Mouse (Mus musculus) forebrain, embryonic 16.5 days (tissue): ENCODE measurements at regions not wholly inside any gene's neighbourhood (a gene's known extent, or its start where the extent isn't known, plus 50 kb on each side); places are given as distances from the start of the nearest gene placed in this dataset.

Experiments used
- ATAC-seq: fragments of 200-750 bp; cut with Nextera tagmentation; 2 replicates; pipeline ENCODE4 v1.8.0; 2017; ENCODE audit warnings: mild to moderate bottlenecking, moderate library complexity
- H3K27ac ChIP-seq: fragments of 300-500 bp; sonication (generic); 2 replicates; pipeline ENCODE4 v1.5.1; 2014; ENCODE audit warnings: low read length, control low read depth
- H3K27me3 ChIP-seq: fragments of 300-500 bp; sonication (generic); replicated peaks from 2 replicates; pipeline ENCODE4 v1.6.1; 2014; ENCODE audit warnings: low read length; ENCODE audit not compliant: control insufficient read depth, insufficient read depth
- H3K36me3 ChIP-seq: fragments of 300-500 bp; sonication (generic); 2 replicates; pipeline ENCODE4 v1.6.1; 2014; ENCODE audit not compliant: control insufficient read depth, insufficient read depth
- H3K4me1 ChIP-seq: fragments of 300-500 bp; sonication (generic); replicated peaks from 2 replicates; pipeline ENCODE4 v1.6.1; 2014; ENCODE audit warnings: low read length; ENCODE audit not compliant: control insufficient read depth, insufficient read depth
- H3K4me2 ChIP-seq: fragments of 300-500 bp; sonication (generic); 2 replicates; pipeline ENCODE4 v1.6.1; 2014; ENCODE audit warnings: mild to moderate bottlenecking, low read length, control low read depth
- H3K4me3 ChIP-seq: fragments of 300-500 bp; sonication (generic); replicated peaks from 2 replicates; pipeline ENCODE4 v1.5.1; 2014; ENCODE audit warnings: mild to moderate bottlenecking, low read length, control low read depth
- H3K9ac ChIP-seq: fragments of 300-500 bp; sonication (generic); replicated peaks from 2 replicates; pipeline ENCODE4 v1.6.1; 2014; ENCODE audit warnings: low read depth, low read length, control low read depth
- H3K9me3 ChIP-seq: fragments of 300-500 bp; sonication (generic); 2 replicates; pipeline ENCODE4 v1.6.1; 2016; ENCODE audit warnings: low read length; ENCODE audit not compliant: control insufficient read depth
- WGBS: fragments of 180-500 bp; shearing (Covaris S2); extraction: QIAGEN DNeasy Blood & Tissue Kit; methylation state at CpG from one replicate; pipeline ENCODE4 v1.1.7; 2014; 5-methylcytosine and 5-hydroxymethylcytosine counted together

- H3K4me3 ChIP-seq: no peak overlapping the region
- ATAC-seq: no peak
- no peaks in the 10 kb centered on the region for H3K27me3 ChIP-seq
- peaks cover 24% of the 10 kb centered on the region for H3K4me1 ChIP-seq
- H3K9me3 ChIP-seq: no peaks in the 10 kb centered on the region
- H3K9ac ChIP-seq: no peak overlapping the region
- H3K36me3 ChIP-seq: no peaks in the 10 kb centered on the region
- H3K4me2 ChIP-seq: no peak overlapping the region
- no peak overlapping the region for H3K27ac ChIP-seq
- WGBS: 89% methylated on average over 12 of the region's 12 CpGs
These were observed 200.1 kb upstream of the Zdhhc25 start for GRCm38 (mm10) chr15:88399989-88400388.

GRCm38 (mm10) chr15:88400787-88401186 lies 199.3 kb upstream of the Zdhhc25 start:
- Histone ChIP-seq H3K9me3 (no peaks in the 10 kb centered on the region), H3K27ac (no peak overlapping the region), H3K9ac (no peak overlapping the region), H3K36me3 (no peaks in the 10 kb centered on the region), H3K4me1 (peaks cover 24% of the 10 kb centered on the region), H3K4me2 (no peak overlapping the region), H3K4me3 (no peak overlapping the region), H3K27me3 (no peaks in the 10 kb centered on the region)
- 44% methylated on average over 9 of the region's 9 CpGs for whole genome bisulfite sequencing
- ATAC-seq: no peak

GRCm38 (mm10) chr15:88408461-88409379 lies 191.4 kb upstream of the Zdhhc25 start:
- no peak overlapping the region for H3K4me3 ChIP-seq
- H3K9me3 ChIP-seq: 0 out of 2 replicates have a peak, but pooled peaks cover 3% of the 10 kb centered on the region
- H3K27ac ChIP-seq: peak overlapping the region; percentile 80
- 0 out of 2 replicates have a peak overlapping the region, but pooled peaks have one; percentile 29 for H3K9ac ChIP-seq
- peak overlapping the region; percentile 32 for H3K4me2 ChIP-seq
- 14% methylated on average over 20 of the region's 20 CpGs for WGBS
- H3K36me3 ChIP-seq: no peaks in the 10 kb centered on the region
- peak; percentile 89 for ATAC-seq
- no peaks in the 10 kb centered on the region for H3K27me3 ChIP-seq
- H3K4me1 ChIP-seq: peaks cover 15% of the 10 kb centered on the region

GRCm38 (mm10) chr15:88414206-88414605 lies 185.9 kb upstream of the Zdhhc25 start:
- WGBS: 76% methylated on average over 4 of the region's 4 CpGs
- H3K4me1 ChIP-seq: peaks cover 6% of the 10 kb centered on the region
- H3K36me3 ChIP-seq: no peaks in the 10 kb centered on the region
- ATAC-seq: no peak
- H3K4me3 ChIP-seq: no peak overlapping the region
- H3K9ac ChIP-seq: no peak overlapping the region
- H3K27me3 ChIP-seq: no peaks in the 10 kb centered on the region
- no peak overlapping the region for H3K27ac ChIP-seq
- 0 out of 2 replicates have a peak, but pooled peaks cover 3% of the 10 kb centered on the region for H3K9me3 ChIP-seq
- H3K4me2 ChIP-seq: no peak overlapping the region

GRCm38 (mm10) chr15:88418881-88419280 lies 181.2 kb upstream of the Zdhhc25 start:
- no peak for ATAC-seq
- H3K4me2 ChIP-seq: no peak overlapping the region
- H3K4me3 ChIP-seq: no peak overlapping the region
- no peaks in the 10 kb centered on the region for H3K36me3 ChIP-seq
- no peaks in the 10 kb centered on the region for H3K27me3 ChIP-seq
- 48% methylated on average over 8 of the region's 8 CpGs for WGBS
- no peak overlapping the region for H3K9ac ChIP-seq
- peaks cover 9% of the 10 kb centered on the region for H3K9me3 ChIP-seq
- H3K27ac ChIP-seq: no peak overlapping the region
- peaks cover 4% of the 10 kb centered on the region; the same call in 1 of the 2 replicates for H3K4me1 ChIP-seq

GRCm38 (mm10) chr15:88428441-88428840 lies 171.7 kb upstream of the Zdhhc25 start:
- H3K4me1 ChIP-seq: no peaks in the 10 kb centered on the region
- no peak overlapping the region for H3K9ac ChIP-seq
- H3K27me3 ChIP-seq: no peaks in the 10 kb centered on the region
- H3K36me3 ChIP-seq: no peaks in the 10 kb centered on the region
- ATAC-seq: no peak
- no peak overlapping the region for H3K4me3 ChIP-seq
- WGBS: 76% methylated on average over 7 of the region's 7 CpGs
- H3K27ac ChIP-seq: no peak overlapping the region
- H3K9me3 ChIP-seq: peaks cover 2% of the 10 kb centered on the region; the same call in 1 of the 2 replicates
- no peak overlapping the region for H3K4me2 ChIP-seq

- no peak overlapping the region for H3K4me2 ChIP-seq
- no peak overlapping the region for H3K4me3 ChIP-seq
These were observed 169.2 kb upstream of the Zdhhc25 start for GRCm38 (mm10) chr15:88430941-88431340.

GRCm38 (mm10) chr15:88448272-88448671 lies 151.8 kb upstream of the Zdhhc25 start:
- no peaks in the 10 kb centered on the region for H3K36me3 ChIP-seq
- no peaks in the 10 kb centered on the region for H3K27me3 ChIP-seq
- H3K4me3 ChIP-seq: no peak overlapping the region
- WGBS: 68% methylated on average over 4 of the region's 4 CpGs
- H3K27ac ChIP-seq: no peak overlapping the region
- no peak for ATAC-seq
- H3K9ac ChIP-seq: no peak overlapping the region
- no peak overlapping the region for H3K4me2 ChIP-seq
- no peaks in the 10 kb centered on the region for H3K4me1 ChIP-seq
- no peaks in the 10 kb centered on the region for H3K9me3 ChIP-seq

More at GRCm38 (mm10) chr15:88430941-88431340, 169.2 kb upstream of the Zdhhc25 start:
- H3K4me1 ChIP-seq: no peaks in the 10 kb centered on the region
- no peaks in the 10 kb centered on the region for H3K9me3 ChIP-seq
- no peak overlapping the region for H3K9ac ChIP-seq
- no peak for ATAC-seq
- WGBS: 72% methylated on average over 7 of the region's 7 CpGs
- H3K27me3 ChIP-seq: no peaks in the 10 kb centered on the region
- H3K36me3 ChIP-seq: no peaks in the 10 kb centered on the region
- H3K27ac ChIP-seq: no peak overlapping the region

- no peaks in the 10 kb centered on the region for H3K27me3 ChIP-seq
- 81% methylated on average over 6 of the region's 6 CpGs for WGBS
- no peak for ATAC-seq
These were observed 148.9 kb upstream of the Zdhhc25 start for GRCm38 (mm10) chr15:88451241-88451640.

More at GRCm38 (mm10) chr15:88451241-88451640, 148.9 kb upstream of the Zdhhc25 start:
- Histone ChIP-seq H3K27ac (no peak overlapping the region), H3K4me3 (no peak overlapping the region), H3K9me3 (no peaks in the 10 kb centered on the region), H3K9ac (no peak overlapping the region), H3K4me2 (no peak overlapping the region), H3K4me1 (no peaks in the 10 kb centered on the region), H3K36me3 (no peaks in the 10 kb centered on the region)
